Mouse (Mus musculus): ENCODE measurements around the gene Duoxa2.

The Duoxa2 gene

DNA sequence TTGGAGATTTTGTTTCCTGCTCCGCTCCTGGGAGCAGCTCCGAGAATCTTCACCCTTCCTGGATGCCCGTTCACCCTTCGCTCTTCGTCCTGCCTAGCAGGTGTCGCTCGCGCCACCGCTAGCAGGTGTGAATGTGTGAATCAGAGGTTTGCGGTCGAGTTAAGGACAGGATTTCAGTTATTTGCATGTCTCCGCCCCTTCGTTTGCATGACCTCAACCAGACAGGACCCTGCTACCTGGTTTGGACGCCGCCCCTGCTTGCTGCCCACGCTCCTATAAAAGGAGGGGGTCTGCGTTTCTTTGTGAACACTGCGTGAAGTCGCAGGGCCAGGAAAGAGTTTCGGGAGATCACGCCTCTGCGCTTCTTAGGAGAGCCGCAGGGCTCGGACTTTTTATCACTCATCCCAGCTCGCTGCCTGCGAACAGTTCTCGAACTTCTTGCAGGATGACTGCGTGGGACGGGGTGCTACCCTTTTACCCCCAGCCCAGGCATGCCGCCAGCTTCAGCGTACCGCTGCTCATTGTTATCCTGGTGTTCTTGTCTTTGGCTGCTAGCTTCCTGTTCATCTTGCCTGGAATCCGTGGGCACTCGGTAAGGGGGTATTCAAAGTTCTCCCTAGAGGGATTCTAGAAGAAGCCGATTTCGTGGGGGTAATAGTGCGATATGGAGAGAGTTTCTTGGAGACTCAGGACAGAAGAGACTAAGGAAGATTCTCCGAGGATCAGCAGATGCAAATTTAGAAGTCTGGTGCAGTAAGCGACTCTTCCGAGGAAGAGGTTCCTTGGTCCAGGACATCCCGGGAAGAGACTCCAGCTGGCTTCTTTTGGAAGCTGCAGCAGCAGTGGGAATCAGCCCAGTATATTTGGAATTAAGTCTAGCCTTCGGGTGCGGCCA is at the start of gene Duoxa2:
TSS of gene Duoxa2 (plus strand) at position 305 of the 895 bp plus-strand sequence.
- in situ Hi-C loops (cut with MboI; ENCODE audit: low sequenced_read_pairs): no loop called here

DNA sequence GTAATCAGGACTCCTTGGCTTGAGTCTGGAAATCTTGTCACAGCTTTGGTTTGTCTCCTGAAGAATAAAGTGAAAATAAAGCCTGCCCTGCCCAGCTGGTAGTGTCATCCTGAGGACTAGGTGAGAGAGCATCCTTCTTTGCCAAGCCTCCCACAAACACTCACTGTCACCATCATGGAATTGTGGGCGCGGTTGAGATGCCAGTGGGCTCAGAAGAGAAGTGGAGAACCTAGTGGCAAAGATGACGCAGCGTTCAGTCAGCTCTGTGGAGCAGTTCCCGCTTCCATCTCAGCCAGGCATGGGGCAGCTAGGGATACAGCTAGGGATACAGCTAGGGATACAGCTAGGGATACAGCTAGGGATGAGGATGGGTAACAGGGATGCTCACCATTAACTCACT is 42.7 kb upstream of the Duoxa2 start:
- in situ Hi-C loops (cut with MboI; ENCODE audit: low sequenced_read_pairs): no loop called here

DNA sequence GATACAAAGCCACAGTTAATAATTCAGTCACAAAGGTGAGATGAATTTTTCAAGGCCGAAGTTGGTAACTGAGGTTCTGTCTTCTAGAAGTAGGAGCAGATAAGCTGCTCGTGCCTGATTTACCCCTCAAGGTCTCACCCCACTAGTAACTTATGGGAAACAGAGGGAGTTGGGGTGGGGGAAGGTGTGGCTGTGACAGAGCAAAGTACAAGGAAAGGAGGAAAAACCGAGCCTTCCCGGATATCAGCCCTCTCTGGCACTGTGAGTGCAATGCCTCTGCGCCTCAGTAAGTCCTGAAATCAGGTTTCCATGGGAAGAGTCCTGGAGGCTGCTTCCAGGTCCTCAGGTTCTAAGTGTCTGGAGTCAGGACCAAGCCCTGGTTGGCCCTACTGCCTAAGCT is 38.0 kb upstream of the Duoxa2 start:
- in situ Hi-C loops (cut with MboI; ENCODE audit: low sequenced_read_pairs): no loop called here

DNA sequence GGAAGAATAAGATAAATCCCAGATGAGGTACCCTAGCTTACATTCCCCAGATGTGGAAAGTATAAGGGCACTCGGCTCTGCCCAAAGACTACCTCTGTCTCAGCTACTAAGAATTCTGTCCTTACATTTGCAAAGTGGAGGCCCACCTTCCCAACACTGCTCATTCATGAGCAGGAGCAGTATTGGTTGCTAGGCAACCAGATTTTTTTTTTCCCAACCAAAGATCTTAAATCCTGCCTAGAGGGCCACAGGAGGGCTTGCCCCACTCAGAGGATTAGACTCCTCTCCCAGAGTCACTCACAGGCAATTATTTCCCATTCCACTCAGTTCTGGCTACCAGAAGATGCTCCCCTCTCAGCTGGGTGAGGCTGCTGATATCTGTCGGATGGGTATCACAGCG is 34.0 kb upstream of the Duoxa2 start:
- in situ Hi-C loops (cut with MboI; ENCODE audit: low sequenced_read_pairs): no loop called here

DNA sequence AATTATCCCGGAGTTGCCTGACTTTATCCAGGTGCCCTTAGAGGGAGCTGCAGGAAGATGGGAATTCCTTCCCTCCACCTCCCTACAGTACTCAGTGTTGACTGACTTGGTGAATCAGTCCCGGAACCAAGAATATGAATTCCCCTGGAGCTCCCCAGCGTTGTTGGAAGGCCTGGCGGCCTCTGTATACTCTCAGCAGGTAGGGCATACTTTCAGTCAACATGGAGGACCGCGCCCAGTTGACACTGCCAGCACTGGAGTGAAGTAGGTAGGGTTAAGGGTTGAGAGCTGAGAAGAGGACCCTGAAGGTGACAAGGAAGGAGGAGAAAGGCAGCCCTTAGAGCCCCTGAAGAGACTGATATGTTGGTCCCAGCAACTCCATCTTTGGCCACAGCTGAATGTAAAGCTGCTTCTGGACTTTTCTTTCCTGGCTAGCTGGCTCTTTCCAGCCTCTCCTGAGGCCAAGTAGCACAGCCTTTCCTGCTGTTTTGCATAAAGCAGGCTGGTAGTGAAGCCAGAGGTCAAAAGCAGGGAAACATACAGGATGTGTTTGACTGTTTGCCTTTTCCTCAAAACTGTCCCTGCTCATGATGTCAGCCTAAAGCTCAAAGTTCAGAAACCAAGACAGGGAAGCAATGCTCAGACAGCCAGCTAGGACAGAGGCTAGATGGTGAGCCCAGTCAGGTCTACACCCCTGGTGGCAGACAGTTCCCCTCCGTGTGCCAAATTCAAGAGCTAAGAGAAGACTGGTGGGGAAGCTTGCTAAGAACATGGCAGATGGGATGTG is 32.1 kb upstream of the Duoxa2 start:
- in situ Hi-C loops (cut with MboI; ENCODE audit: low sequenced_read_pairs): no loop called here

DNA sequence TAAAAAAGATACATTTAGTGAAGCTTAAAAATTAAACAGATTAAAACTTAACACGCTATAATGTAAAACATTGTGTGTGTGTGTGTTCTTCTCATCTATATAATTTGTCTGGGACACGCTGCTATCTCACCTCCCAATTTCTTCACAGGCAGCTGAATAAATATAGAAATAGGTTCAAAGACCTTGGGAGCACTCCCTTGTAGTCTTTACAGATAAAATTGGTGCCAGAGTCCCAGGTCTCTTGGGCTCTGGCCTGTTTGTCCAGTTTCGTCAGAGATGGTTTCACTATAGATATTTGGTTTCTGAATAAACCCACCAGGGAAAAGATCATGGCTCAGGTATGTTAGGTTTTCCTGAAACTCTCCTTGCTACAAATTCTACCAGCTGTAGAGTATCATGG is 19.9 kb upstream of the Duoxa2 start:
- in situ Hi-C loops (cut with MboI; ENCODE audit: low sequenced_read_pairs): no loop called here

DNA sequence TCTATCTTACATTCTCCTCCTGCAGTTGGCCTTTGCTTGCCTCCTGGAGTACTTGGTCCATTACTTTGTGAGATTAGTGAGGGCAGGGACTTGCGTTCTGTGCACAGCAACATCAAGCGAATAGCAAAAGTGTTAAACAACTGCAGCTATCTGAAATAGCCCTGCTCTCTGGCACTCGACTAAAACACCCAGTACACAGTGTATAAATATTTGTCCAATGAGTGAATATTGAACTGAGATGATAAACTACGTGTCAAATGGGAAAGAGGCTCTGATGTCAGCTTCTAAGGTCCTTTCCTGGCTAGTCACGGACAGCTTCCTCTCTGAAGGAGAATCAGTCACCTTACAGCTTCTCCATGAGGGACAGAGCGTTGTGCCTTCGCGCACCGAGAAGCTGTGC is 14.6 kb upstream of the Duoxa2 start:
- in situ Hi-C loops (cut with MboI; ENCODE audit: low sequenced_read_pairs): no loop called here

DNA sequence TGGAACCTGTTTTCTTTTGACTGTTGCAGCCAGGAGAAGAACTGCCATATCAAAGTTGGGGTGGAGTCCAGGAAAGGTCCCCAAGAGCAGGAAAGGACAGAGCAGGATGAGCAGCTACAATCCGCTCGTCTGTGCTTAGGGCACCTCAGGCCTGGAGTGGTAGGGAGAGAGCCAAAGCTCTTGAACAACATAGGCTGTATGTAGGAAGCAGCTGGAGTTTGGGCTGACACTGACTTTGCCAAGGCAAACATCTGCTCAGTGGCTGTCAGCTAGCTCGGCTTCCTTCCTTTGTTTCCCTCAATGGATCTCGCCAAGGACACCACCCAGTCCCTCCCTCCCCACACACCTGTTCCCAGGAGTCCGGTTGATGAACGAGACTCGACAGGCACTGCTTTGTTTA is 12.6 kb upstream of the Duoxa2 start:
- in situ Hi-C loops (cut with MboI; ENCODE audit: low sequenced_read_pairs): no loop called here

DNA sequence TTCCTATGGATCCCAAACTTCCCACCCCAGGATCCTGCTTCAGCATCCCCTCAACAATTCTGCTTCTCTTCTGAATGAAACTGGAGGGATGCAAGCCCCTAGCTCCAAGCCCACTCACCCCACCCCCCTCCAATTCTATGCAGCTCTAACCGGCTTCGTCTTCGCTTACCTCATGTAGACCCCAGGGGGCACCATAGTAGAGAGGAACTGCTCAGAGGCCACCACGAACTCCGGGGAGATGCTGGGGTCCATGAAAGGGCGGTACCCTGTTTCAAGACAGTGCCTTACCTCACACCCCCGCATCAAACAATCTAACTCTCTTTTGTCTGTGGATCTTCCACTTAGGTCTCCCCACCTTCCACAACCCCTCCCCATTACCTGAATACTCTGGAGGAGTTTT is 3.8 kb upstream of the Duoxa2 start:
- in situ Hi-C loops (cut with MboI; ENCODE audit: low sequenced_read_pairs): no loop called here

DNA sequence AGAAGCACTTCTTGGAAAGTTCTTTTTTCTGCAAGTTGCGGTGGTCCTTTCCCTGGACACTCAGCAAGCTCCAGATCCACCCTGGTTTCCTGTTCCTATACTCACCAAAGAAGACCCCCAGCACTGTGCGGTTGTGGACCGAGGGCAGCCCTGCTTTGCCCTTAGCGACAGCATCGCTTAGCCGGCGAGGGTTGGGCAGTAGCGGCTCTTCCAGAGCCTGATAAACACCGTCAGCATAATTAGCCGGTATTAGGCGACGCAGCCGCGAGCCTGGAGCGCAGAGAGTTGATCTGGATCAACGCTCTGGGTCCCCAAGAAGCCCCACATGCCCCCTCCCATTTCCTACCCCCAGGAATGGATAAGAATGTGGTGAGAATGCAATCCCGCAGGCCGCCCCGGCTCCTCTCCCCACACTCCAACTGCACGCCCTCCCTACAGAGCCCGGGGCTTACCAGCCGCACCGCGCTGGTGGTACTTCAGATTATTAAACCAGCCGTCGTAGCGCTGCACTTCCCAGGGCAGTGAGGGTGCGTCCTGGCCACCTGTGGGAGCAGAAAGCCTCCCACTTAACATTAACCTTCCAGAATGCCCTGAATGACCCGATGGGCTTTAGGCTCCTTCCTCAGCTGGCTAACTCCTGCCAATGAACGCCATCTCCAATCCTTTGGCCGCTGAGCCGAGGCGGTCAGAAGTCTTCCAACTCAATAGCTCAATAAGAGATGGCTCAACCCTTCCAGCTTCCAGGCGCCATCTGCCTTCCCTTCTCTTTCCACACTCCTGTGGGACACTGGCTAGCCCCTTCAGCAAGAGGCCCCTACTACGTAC is 1.2 kb upstream of the Duoxa2 start:
- in situ Hi-C loops (cut with MboI; ENCODE audit: low sequenced_read_pairs): no loop called here

DNA sequence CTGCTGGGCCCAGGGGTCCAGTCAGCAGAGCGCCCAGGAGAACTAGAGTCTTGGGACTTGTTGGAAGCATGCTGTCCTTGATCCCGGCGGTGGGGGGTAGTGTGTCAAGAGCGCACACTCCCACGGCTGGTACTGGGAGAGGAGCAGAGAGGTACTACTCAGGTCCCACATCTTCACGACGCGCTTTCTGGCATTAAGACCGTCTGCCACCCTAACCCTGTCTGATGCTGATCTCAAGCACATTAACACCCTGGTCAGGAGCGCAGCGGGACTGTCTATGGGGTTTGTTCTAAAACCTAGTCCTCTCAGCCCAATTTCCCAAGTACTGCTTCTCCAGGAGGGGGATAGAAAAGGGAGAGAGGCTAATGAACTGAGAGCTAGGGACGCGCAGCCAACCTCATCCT is 602 bp upstream of the Duoxa2 start, which contains the start of gene Duox2:
TSS of gene Duox2 (minus strand) at position 354 of the 404 bp plus-strand sequence.
- in situ Hi-C loops (cut with MboI; ENCODE audit: low sequenced_read_pairs): no loop called here

DNA sequence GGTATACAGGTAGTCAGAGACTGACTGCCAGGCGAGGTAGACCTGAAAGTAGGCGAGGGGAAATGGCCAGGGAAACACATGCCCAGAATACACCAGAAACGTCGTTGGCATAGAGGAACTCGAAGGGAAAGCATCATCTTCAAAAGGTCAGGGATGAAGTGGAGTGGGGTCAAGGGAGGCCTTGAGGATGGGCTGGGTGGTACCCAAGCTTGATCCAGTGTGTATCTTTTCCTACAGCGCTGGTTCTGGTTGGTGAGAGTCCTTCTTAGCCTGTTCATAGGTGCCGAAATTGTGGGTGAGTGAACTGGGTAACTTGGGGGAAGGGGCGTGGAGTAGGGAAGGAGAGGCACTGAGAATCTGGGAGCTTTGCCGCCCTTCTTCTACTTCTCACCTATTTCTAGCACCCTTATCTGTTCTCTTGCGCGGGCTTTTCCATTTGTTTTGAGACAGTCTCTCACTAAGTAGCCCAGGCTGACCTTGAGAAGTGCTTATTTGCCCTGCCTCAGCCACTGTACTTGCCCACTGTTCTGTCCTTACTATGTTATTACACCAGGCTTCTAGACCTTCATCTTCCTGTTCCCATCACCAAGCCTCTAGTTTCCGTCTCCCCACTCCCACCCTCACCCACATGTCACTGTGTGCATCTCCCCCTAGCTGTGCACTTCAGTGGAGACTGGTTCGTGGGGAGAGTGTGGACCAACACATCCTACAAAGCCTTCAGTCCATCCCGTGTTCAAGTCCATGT is 1.4 kb downstream of the Duoxa2 start:
- in situ Hi-C loops (cut with MboI; ENCODE audit: low sequenced_read_pairs): no loop called here

DNA sequence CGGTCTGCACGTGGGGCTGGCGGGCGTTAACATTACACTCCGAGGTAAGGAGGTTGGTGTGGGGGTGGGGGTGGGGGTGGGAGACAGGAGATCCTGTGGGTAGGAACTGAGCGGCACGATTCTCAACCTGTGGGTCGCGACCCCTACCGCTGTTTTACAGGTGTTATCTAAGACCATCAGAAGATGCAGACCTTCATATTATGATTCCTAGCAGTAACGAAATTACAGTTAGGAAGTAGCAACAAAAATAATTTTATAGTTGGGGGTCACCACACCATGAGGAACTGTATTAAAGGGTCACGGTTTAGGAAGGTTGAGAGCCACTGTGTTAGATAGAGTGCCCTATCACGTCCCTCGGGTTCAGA is 1.9 kb downstream of the Duoxa2 start:
- in situ Hi-C loops (cut with MboI; ENCODE audit: low sequenced_read_pairs): no loop called here

DNA sequence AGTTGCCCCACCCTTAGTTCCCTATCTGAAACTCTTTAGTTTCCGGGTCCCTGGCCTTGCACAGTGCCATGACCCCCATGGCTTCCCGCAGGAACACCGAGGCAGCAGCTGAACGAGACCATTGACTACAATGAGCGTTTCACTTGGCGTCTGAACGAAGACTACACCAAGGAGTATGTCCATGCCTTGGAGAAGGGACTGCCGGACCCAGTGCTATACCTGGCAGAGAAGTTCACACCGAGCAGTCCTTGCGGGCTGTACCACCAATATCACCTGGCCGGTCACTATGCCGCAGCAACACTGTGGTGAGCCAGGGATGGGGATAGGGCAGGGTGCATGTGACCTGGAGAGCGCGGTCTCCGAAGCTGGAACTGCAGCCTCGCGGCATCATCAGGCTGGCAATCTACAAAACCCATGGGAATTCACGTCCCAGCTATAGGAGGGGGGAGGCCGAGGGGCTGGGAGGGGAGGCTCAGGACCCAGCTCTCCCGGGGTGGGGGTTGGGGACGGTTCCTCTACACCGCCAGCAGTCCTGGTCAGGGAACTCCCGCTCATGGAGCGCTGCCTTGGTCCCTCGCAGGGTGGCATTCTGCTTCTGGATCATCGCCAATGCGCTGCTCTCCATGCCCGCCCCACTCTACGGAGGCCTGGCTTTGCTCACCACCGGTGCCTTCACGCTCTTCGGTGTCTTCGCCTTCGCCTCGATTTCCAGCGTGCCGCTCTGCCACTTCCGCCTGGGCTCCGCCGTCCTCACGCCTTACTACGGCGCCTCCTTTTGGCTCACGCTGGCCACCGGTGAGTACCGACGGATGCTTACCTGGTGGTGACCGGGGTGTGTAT is 2.6 kb downstream of the Duoxa2 start:
- in situ Hi-C loops (cut with MboI; ENCODE audit: low sequenced_read_pairs): no loop called here

DNA sequence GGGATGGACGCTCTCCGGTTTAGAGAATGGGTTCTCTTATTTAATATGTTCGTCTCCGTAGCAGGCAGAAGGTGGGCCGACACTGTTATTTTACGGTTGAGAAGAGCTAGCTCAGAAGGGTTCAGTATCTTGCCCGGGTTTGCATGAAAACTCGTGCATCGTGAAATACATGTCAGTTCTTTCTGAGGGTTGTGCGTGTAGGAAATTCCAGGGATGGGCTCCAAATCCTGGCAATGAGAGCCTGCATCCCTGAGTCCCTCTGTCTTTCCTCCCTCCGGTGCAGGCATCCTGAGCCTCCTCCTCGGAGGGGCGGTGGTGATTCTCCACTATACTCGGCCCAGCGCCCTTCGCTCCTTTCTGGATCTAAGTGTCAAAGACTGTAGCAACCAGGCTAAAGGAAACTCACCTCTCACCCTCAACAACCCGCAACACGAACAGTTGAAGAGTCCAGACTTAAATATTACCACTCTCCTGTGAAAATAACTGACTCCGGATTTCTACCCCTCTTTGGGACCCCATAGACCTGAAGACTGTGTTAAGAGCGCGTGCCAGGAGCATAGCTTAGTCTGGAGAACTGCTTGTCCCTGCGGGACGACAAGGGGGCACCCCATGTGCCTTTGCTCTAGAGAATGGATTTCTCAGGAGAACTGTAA is 3.3 kb downstream of the Duoxa2 start:
- in situ Hi-C loops (cut with MboI; ENCODE audit: low sequenced_read_pairs): no loop called here

DNA sequence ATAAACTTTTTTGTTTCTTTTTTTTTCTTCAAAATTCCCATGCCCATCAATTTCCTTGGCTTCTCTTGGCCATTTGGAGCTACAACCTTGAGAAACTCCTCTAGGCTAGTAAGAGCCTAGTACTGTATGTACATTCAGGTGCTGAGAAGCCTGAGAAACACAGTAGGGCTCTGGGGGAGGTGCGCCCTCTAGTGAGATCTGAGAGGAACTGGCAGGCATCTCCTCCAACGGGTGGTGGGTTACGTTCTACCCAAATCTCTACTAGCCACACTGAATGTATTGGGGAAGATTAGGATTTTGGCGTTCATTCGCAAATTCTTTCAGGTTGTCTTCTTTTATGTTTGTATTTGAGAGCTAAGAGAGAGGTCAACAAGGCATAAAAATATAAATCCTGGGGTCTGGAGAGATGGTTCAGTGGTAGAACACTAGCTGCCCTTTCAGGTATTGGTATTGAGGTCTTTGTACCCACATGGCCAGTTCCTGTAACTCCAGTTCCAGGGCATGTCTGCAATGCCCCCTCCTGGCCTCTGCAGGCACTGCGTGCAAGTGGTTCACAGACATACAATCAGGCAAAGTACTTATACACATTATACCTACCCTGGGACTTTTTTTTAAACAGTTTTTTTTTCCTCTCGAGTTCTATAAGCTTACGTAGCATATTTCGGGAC is 4.0 kb downstream of the Duoxa2 start:
- in situ Hi-C loops (cut with MboI; ENCODE audit: low sequenced_read_pairs): no loop called here

DNA sequence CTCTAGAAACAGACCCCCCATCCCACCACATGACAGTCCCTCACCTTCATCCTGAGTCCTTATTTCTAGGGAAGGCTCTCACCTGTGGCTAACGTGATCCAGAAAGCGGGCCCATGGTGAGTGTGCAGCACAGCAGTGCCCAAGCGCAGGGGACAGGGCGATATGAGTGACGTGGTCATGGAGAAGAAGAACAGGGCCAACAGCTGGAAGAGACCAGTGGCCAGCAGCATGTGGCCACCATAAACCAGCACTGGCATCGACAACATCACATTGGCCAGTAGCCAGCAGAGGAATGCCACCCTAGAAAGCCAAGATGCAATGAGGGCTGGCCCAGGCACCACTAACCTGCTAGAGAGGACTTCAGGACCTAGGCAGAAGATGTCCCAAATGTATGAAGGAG is 5.8 kb downstream of the Duoxa2 start:
- in situ Hi-C loops (cut with MboI; ENCODE audit: low sequenced_read_pairs): no loop called here

DNA sequence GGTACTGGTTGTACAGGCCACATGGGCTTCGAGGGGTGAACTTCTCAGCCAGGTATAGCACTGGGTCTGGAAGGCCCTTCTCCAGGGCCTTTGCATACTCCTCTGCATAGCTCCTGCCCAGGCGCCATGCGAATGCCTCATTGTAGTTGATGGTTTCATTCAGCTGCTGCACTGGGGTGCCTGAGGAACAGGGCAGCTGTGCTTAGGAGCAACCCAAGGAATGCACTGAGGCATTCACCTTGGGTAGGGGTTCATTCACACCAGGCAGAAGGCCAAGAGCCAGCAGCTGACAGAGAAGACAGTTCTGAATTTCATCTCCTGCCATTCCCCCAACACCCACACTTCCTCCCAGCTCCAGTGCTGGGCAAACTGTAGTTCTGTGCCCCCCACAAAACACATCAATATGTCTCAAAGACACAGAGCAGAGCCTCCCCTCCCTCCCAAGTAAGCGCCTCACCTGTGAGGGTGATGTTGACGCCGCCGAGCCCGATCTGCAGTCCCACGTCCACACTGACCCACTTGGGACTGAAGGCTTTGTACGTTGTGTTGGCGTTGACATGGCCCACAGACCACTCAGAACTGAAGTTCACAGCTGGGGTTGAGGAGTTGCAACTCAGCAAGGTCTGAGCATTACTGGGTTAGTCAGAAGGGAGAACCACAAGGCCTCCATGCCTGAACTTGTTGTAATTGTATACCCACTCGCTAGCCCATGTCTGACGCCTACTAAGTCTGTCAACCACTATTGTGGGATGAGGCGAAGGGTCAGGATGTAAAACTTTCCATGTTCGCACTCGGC is 6.6 kb downstream of the Duoxa2 start:
- in situ Hi-C loops (cut with MboI; ENCODE audit: low sequenced_read_pairs): no loop called here

All from CH12F3 (cell line).